8 mouse cellular contexts compared by ENCODE assay signal in genomic region chr15:102247252-102248130, GRCm38 (mm10). TPM values are rescaled to one million over a fixed set of nuclear protein-coding genes. Genes with fewer than 3 reads are reported as not detected.
DNase-seq lines count a peak whose midpoint lies in the region; ATAC-seq and TF ChIP-seq lines count a peak whose summit lies in the region.

No protein-coding gene starts in this region.

- H3K36me3 ChIP-seq in forebrain, embryonic 13.5 days (ENCODE audit: poor library complexity, severe bottlenecking), result no peaks in the 10 kb centered on the region

- DNase-seq in MN1 (ENCODE audit: low spot score), result peak; percentile 82
- peak; percentile 76 to 92 for DNase-seq in heart, postnatal 36 days
- DNase-seq in layer of hippocampus, adult 18-20 months (ENCODE audit: low spot score in 2 of 2), result peak; percentile 16 to 31
- peak; percentile 91 for DNase-seq in lung, postnatal 10 days
- DNase-seq in ovary, postnatal 36 days (ENCODE audit: low spot score), result peak; percentile 79
- DNase-seq in T-cell, adult 2 months (ENCODE audit: low spot score), result no peak

- peak overlapping the region; percentile 69 for H3K9ac ChIP-seq in forebrain, embryonic 13.5 days

- intact Hi-C loops in heart, postnatal 36 days (cut with DNase I), result loop anchor here (2.0 to 5.0 kb wide), 2 partner anchors 31 to 270 kb away; partner anchors contain the start of genes Map3k12, Mfsd5 and Tarbp2

- no peak for TF ChIP-seq POLR2A in bone marrow macrophage, adult 2 months (IDR thresholded peaks at IDR 0.05; ENCODE audit: borderline replicate concordance, low read depth, low read length)

- peaks cover 72% of the 10 kb centered on the region for H3K27me3 ChIP-seq in forebrain, embryonic 13.5 days

- peak overlapping the region; percentile 73 for H3K4me3 ChIP-seq in bone marrow macrophage, adult 2 months (ENCODE audit: insufficient read depth, low read length)
- peak overlapping the region; percentile 57 for H3K4me3 ChIP-seq in forebrain, embryonic 13.5 days

- H3K4me2 ChIP-seq in forebrain, embryonic 13.5 days, result peak overlapping the region; percentile 97

- no peak for TF ChIP-seq CTCF in bone marrow macrophage, adult 2 months (IDR thresholded peaks at IDR 0.05; ENCODE audit: low read depth, low read length)

- WGBS in forebrain, embryonic 13.5 days, result under 1% methylated on average over 50 of the region's 65 CpGs

- H3K4me1 ChIP-seq in bone marrow macrophage, adult 2 months (ENCODE audit: control insufficient read depth, insufficient read depth, low read length), result peaks cover 19% of the 10 kb centered on the region
- peaks cover 56% of the 10 kb centered on the region for H3K4me1 ChIP-seq in forebrain, embryonic 13.5 days

- peak; percentile 37; the same call in 1 of the 2 replicates for ATAC-seq in forebrain, embryonic 13.5 days

- no peaks in the 10 kb centered on the region for H3K9me3 ChIP-seq in forebrain, embryonic 13.5 days (replicated peaks)

- H3K27ac ChIP-seq in bone marrow macrophage, adult 2 months (ENCODE audit: insufficient read depth, low read depth, low read length), result peak overlapping the region; percentile 49
- H3K27ac ChIP-seq in forebrain, embryonic 13.5 days, result peak overlapping the region; percentile 72

RNA-seq across cellular contexts. Expression of gene Rarg, which starts 9.8 kb away (rescaled TPM):
- 29.8 and 30.4 TPM in 2 replicates for polyA plus RNA-seq in bone marrow macrophage, adult 2 months (2012; ENCODE audit: insufficient read depth, insufficient read length, missing spikeins)
- polyA plus RNA-seq in forebrain, embryonic 13.5 days (2015; fragmentation: Nextera tagmentation; extraction: Ambion mirVana), result 3.2 and 4.2 TPM in 2 replicates
- 10 to 100 TPM; 20.0 to 21.9 TPM for total RNA-seq in heart, postnatal 36 days (2021)
- total RNA-seq in layer of hippocampus, adult 18-20 months (2021), result 10 to 100 TPM; 11.3 to 13.7 TPM

RNA-seq across cellular contexts. Expression of gene Itgb7, which starts 15.7 kb away (rescaled TPM):
- 32.3 and 35.8 TPM in 2 replicates for polyA plus RNA-seq in bone marrow macrophage, adult 2 months (2012; ENCODE audit: insufficient read depth, insufficient read length, missing spikeins)
- polyA plus RNA-seq in forebrain, embryonic 13.5 days (2015; fragmentation: Nextera tagmentation; extraction: Ambion mirVana), result 0.32 and 0.48 TPM in 2 replicates
- 1 to 10 TPM; 1.6 to 1.8 TPM for total RNA-seq in heart, postnatal 36 days (2021)
- total RNA-seq in layer of hippocampus, adult 18-20 months (2021), result 1 to 10 TPM in 1 of 2 experiments, under 1 TPM in 1; 0.76 to 1.9 TPM

RNA-seq across cellular contexts. Expression of gene Gm9918, which starts 22.9 kb away (rescaled TPM):
- polyA plus RNA-seq in bone marrow macrophage, adult 2 months (2012; ENCODE audit: insufficient read depth, insufficient read length, missing spikeins), result not detected in 2 replicates
- 0.09 TPM in 1 of 2 replicates, not detected in the other for polyA plus RNA-seq in forebrain, embryonic 13.5 days (2015; fragmentation: Nextera tagmentation; extraction: Ambion mirVana)
- not detected for total RNA-seq in heart, postnatal 36 days (2021)
- not detected for total RNA-seq in layer of hippocampus, adult 18-20 months (2021)

RNA-seq across cellular contexts. Expression of gene Mfsd5, which starts 31.8 kb away (rescaled TPM):
- 71.6 and 78.4 TPM in 2 replicates for polyA plus RNA-seq in bone marrow macrophage, adult 2 months (2012; ENCODE audit: insufficient read depth, insufficient read length, missing spikeins)
- polyA plus RNA-seq in forebrain, embryonic 13.5 days (2015; fragmentation: Nextera tagmentation; extraction: Ambion mirVana), result 46.7 and 48.9 TPM in 2 replicates
- 10 to 100 TPM; 18.1 to 19.4 TPM for total RNA-seq in heart, postnatal 36 days (2021)
- total RNA-seq in layer of hippocampus, adult 18-20 months (2021), result 10 to 100 TPM; 34.6 to 38.9 TPM

RNA-seq across cellular contexts. Expression of gene Csad, which starts 43.0 kb away (rescaled TPM):
- 60.4 and 60.5 TPM in 2 replicates for polyA plus RNA-seq in bone marrow macrophage, adult 2 months (2012; ENCODE audit: insufficient read depth, insufficient read length, missing spikeins)
- 42.7 and 46.4 TPM in 2 replicates for polyA plus RNA-seq in forebrain, embryonic 13.5 days (2015; fragmentation: Nextera tagmentation; extraction: Ambion mirVana)
- total RNA-seq in heart, postnatal 36 days (2021), result 10 to 100 TPM; 15.8 to 16.2 TPM
- 10 to 100 TPM; 33.3 to 37.4 TPM for total RNA-seq in layer of hippocampus, adult 18-20 months (2021)
